Mouse (Mus musculus) G1E-ER4 (cell line): ENCODE measurements around the gene Gm49369. TPM values are rescaled to one million over a fixed set of nuclear protein-coding genes. Genes with fewer than 3 reads are reported as not detected.

Source experiments
- GATA1 ChIP-seq: IDR thresholded peaks from one replicate; pipeline ENCODE4 v1.8.0; 2012; ENCODE audit warnings: low read length, inconsistent platforms
- polyA plus RNA-seq: library from polyadenylated mRNA; stranded (reverse); fragments of >175 nt; gene quantifications from 2 replicates; pipeline ENCODE4 v1.2.3, GENCODE M21; 2012

Gene Gm49369
- polyA plus RNA-seq, 1 experiment, result 24.2 TPM

DNA sequence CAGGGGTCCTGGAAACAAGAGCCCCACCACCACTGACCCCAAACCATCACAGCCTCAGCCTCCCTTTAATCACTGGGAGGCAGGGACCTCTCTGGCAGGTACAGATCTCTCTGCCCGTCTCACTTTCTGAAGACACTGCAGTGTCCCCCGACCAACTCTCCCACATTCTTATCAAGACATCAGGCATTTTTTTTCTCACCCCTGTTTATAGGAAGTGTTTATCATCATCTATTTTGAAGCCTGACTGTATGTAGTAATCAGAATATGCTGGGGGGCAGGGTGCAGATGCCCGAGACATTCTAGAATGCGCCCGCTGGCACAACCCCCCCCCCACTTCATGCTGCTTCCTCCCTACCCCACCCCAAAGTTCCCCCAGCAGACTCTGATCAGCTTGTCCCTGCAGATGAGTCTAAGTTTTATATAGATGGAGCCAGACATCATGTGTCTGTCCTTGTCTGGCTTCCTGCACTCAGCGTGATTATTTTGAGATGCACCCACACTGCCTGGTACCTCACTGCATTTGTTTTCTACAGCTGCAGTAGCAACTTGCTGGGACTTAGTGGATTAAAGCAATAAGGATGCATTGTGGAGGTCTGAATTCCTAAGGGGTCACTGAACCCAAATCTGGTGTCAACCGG lies 17.8 kb upstream of the Gm49369 start:
- no peak for TF ChIP-seq GATA1

DNA sequence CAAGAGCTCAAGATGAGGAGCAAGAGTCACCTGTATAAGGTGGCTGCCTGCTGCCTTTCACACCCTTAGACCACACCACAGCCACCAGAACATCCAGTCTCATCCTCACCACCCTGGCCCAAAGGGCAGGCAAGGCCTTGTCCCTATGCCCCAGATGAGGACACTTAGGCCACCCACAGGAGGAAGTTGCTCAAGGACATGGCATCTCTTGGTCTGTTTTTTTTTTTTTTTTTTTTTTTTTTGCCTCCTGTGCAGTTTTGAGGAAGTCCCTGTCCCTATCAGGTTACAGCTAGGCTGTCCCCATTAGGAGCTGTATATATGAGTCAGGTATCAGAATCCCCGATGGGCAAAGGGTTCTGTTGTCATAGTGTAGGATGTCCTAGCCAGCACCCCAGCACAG lies 16.8 kb upstream of the Gm49369 start:
- no peak for TF ChIP-seq GATA1

- no peak for TF ChIP-seq GATA1
Observed at GRCm38 (mm10) chr7:142398052-142398451, 15.6 kb upstream of the Gm49369 start.

GRCm38 (mm10) chr7:142396611-142397010 lies 14.1 kb upstream of the Gm49369 start:
- TF ChIP-seq GATA1, result no peak

GRCm38 (mm10) chr7:142395472-142395871 lies 13.0 kb upstream of the Gm49369 start:
- TF ChIP-seq GATA1, result no peak

- TF ChIP-seq GATA1, result no peak
Observed at GRCm38 (mm10) chr7:142394261-142395190, 12.1 kb upstream of the Gm49369 start.

GRCm38 (mm10) chr7:142393191-142393590 lies 10.7 kb upstream of the Gm49369 start:
- no peak for TF ChIP-seq GATA1

DNA sequence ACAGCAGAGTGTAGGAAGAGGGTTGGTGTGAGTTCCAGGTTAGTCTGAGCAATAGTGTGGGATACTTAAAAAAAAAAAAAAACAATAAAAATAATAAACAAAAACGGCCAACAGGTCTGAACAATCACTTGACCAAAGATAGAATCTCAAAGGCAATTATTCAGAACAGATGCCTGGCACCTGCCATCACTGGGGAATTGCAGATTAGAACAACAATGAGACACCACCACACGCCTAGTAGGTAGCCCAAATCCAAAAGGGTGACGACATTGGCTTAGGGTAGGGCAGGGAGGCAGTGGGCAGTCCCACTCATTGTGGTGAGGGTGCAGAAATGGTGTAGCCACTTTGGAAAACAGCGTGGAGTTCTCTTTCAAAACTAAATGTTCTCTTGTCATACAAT lies 9.1 kb upstream of the Gm49369 start:
- TF ChIP-seq GATA1, result no peak

GRCm38 (mm10) chr7:142391108-142391507 lies 8.6 kb upstream of the Gm49369 start:
- TF ChIP-seq GATA1, result no peak

GRCm38 (mm10) chr7:142389961-142390650 lies 7.6 kb upstream of the Gm49369 start:
- TF ChIP-seq GATA1, result no peak

GRCm38 (mm10) chr7:142388740-142389139 lies 6.3 kb upstream of the Gm49369 start:
- TF ChIP-seq GATA1, result no peak

DNA sequence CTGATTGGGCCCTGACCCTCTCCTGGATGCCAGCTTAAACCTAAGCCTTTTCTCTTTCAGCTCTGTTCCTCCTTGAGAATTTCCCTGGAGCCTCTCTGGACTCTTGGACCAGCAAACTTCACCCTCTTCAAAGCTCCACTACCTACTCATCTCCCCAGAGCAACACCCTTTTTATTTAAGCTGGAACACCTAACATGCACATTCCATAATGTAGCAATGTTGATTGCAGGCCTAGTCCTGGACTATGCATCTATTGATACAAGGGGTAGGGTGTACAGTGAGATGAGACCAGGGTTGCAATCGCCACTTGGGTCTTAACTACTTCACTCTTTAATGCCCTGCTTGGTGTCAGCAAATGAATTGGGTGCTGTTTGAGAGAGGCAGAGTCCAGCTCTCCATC lies 5.7 kb upstream of the Gm49369 start:
- TF ChIP-seq GATA1, result no peak

GRCm38 (mm10) chr7:142387419-142388148 lies 5.1 kb upstream of the Gm49369 start, which contains the start of gene Ctsd:
TSS of gene Ctsd (minus strand) at chr7:142388038.
- no peak for TF ChIP-seq GATA1

DNA sequence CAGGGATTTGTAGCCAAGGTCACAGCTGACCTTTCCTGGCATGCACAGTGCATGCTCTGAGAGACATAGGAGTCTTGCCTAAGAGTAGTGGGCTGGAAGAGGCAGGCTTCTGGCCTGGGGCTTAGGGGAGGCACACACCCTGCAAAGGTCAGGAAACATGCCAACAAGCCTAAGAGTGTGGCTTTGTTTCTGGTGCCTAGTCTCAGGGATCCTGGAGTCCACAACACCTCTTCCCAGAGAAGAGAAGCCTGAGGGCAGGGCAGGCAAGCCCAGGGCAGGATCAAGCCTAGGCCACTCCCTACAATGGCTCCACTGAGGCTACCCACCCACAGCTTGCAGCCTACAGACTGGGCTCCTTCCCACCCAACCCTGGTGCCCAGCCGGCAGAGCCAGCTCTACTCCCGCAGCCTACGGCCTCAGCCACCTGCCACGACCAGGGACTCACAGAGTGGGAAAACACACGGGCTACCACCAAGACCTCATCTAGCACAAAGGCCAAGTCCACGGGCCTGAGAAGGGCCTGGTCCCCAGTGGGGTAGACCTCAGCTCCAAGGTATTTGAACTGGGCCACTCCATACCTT lies 4.2 kb upstream of the Gm49369 start:
- TF ChIP-seq GATA1, result no peak
